Mouse (Mus musculus): ENCODE results near the gene Gm49353.
A peak's percentile ranks its signal among the peaks of the same experiment; 100 is the strongest.

The Gm49353 gene

GRCm38 (mm10) chr10:29198642-29199041 lies at the start of gene Gm49353:
TSS of gene Gm49353 (plus strand) at chr10:29198954.
- DNase-seq (ENCODE audit: extremely low spot score, low spot score) = no peak

DNA sequence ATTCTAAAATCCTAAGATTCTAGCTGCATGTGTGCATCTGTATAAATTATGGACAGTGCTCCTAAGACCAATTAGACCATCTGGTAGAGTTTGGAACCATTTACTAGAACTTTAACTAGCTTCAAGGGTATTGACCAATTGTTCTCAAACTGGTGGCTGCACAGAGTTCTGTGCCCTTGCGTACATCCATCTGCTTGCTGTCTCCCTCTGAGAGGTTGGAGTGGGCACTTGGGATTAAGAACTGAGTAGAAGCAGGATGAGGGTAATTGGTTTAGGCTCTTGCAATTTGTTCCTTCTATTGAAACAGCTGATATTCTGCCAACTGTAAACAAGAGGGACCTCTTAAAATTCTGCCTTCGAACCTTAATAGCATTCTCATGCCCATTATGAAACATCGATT lies 43.5 kb upstream of the Gm49353 start:
- DNase-seq (ENCODE audit: extremely low spot score, low spot score) = no peak

DNA sequence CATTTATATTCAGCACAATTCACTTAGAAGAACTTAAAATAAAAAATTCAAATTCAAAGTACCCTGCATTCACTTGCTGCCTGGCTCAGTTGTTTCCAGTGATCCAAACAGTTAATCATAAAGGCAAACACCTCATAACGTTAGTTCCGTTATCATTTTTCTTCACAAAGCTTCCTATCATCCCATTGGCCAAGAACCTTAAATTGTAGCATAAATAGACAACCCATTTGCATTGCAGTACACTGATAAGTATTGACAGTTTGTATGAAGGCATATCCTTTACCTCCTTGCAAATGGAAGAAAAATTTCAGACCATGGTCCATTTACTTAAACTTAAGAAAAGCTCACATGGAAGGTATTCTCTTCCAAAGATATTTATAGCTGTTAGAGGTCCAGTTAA lies 37.1 kb upstream of the Gm49353 start:
- DNase-seq (ENCODE audit: extremely low spot score, low spot score) = no peak

DNA sequence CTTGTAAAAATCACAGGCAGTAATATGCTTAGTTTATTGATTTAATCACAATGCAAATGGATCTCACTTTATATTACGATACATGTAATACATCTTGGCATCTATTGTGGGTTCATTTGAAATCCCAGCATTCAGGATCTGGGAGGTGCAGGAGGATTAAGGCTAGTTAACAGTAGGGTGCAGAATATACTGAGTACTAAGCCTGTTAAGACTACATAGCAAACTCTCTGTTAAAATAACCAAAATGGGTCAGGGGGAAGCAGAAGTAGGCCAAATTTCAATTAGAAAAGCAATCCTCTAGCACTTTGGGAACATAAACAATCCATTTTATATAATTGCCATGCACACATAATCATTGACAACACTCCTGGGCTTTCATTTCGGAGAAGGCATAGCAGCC lies 25.0 kb upstream of the Gm49353 start:
- no peak for DNase-seq (ENCODE audit: extremely low spot score, low spot score)

DNA sequence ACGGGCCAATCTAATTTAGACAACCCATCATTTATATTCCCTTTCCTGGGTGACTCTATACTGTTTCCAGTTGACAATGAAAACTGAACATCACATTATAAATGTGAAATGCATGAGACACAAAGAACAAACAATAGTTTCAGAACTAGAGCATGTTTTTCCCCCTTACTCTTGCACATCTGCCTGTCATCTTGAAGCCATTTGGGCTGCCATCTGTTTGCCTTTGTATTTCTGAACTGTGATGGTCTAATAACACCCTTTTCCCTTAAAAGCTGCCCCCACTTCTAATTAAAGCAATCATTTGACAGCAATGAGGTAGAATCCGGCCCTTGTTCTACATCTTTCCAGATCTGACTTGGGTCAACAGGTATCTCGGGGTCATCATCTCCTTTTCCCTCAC lies 23.1 kb upstream of the Gm49353 start:
- no peak for DNase-seq (ENCODE audit: extremely low spot score, low spot score)

GRCm38 (mm10) chr10:29176881-29177280 lies 21.9 kb upstream of the Gm49353 start:
- DNase-seq (ENCODE audit: extremely low spot score, low spot score) = no peak

DNA sequence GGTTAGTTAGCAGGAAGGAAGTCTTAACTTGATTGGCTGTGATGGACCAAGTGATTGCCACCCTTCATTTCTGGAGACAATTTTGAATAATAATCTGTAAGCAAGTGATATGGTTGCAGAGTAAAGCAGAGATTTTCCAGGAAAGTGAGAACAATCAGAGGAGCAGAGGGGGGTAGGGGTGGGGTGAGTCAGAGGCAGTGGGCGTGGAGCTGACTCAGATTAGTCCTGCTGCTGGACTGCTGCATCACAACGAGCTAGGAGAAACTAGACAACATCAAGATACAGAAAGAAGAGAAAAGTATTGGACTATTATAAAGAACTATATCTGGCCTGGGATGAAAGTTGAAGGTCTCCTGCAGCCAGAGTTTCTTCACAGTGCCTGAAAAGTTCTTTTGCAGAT lies 20.8 kb upstream of the Gm49353 start:
- no peak for DNase-seq (ENCODE audit: extremely low spot score, low spot score)

DNA sequence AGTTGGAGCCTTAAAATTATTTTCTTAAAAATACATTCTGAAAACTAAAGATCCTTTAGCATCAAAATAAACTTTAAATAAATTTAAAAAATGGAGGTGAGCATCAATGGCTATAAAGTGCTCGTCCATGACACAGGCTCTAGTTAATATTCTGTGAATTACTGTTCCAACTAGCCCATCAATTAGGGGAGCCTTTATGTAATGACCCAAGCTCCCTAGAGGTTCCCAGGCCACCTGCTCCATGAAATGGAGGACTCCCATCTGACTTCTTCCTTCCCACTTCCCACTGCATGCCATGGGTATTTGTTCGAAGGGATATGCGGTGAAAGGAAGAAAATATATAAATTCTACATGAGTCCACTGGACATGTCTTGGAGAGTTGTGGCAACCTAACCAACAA lies 18.5 kb upstream of the Gm49353 start:
- DNase-seq (ENCODE audit: extremely low spot score, low spot score) = no peak

- DNase-seq (ENCODE audit: extremely low spot score, low spot score) = no peak
Measured at GRCm38 (mm10) chr10:29181046-29181445, 17.7 kb upstream of the Gm49353 start.

GRCm38 (mm10) chr10:29193769-29194168 lies 5.0 kb upstream of the Gm49353 start:
- DNase-seq (ENCODE audit: extremely low spot score, low spot score) = no peak

GRCm38 (mm10) chr10:29196811-29197210 lies 1.9 kb upstream of the Gm49353 start:
- no peak for DNase-seq (ENCODE audit: extremely low spot score, low spot score)

- no peak for DNase-seq (ENCODE audit: extremely low spot score, low spot score)
Measured at GRCm38 (mm10) chr10:29199835-29200234, 1.1 kb downstream of the Gm49353 start.

DNA sequence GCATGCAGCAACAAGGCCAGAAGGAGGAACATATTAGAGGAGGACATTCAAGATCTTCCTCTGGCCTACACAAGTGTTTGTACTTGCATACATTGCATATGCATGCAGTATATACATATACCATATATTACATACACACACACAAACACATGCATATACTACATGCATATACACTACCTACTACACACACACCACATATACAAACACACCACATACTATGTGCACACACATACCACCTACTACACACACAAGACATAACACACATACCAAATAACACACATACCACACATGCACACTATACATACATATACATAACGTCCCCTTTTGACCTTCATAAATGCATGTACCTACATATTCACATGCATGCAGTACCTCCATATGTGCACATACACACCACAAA lies 1.9 kb downstream of the Gm49353 start:
- no peak for DNase-seq (ENCODE audit: extremely low spot score, low spot score)

- no peak for DNase-seq (ENCODE audit: extremely low spot score, low spot score)
Measured at GRCm38 (mm10) chr10:29206730-29207129, 8.0 kb downstream of the Gm49353 start.

DNA sequence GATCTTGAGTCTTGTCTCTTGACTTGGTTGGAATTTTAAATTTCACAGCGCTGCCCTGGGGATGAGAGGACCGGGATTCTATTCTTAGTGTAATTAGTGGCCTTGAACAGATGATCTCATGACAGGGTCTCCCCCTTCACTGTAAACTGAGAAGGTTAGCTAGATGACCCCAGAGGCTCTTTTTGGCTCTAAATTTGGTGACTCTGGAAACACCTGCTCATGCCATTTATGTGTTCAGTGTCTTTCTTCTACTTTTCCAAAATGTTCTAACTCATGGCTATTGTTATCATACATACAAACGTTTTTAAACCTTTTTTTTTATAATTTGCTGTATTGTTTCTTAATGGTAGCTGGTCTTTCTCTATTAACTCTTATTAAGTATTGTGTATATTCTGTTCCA lies 10.0 kb downstream of the Gm49353 start:
- no peak for DNase-seq (ENCODE audit: extremely low spot score, low spot score)

DNA sequence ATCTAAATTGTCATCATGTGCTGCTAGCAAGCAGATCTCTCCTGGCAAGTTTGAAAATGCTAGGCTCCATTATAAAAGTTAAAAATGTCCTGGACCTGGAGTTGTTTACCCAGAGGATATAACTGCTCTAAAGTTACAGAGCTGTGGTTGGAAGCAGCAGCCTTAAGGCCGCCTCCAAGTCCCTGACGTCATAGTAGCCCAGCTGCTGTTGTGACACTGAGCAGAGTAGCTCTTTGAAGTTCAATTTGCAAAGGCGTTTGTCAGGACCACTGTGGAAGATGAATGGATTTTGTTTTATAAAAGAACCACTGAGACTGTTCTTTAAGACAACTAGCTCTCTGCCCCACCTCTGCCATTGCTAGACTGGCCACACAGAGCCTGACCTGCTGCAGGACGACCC lies 12.7 kb downstream of the Gm49353 start, which contains the start of gene 9330159F19Rik:
9330159F19Rik (plus strand) TSS at position 154 of the 400 bp plus-strand sequence.
- DNase-seq (ENCODE audit: extremely low spot score, low spot score) = peak; percentile 45

- DNase-seq (ENCODE audit: extremely low spot score, low spot score) = no peak
Measured at GRCm38 (mm10) chr10:29213534-29214100, 14.9 kb downstream of the Gm49353 start.

DNA sequence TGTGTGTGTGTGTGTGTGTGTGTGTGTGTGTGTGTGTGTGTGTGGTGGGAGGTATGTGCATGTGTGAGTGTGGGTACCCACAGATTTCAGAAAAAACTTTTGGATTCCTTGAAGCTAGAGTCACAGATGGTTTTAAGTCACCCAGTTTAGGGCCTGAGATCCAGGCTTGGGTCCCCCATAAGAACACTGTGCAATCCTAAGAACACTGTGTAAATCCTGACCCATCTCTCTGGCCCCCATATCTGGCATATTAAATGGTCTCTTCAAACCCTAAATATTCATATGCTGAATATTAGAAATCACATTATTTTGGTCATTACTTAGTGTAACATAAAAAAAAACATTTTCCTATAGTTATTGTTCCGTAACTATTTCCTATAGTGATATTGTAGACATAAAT lies 18.2 kb downstream of the Gm49353 start:
- no peak for DNase-seq (ENCODE audit: extremely low spot score, low spot score)

- DNase-seq (ENCODE audit: extremely low spot score, low spot score) = no peak
Measured at GRCm38 (mm10) chr10:29217451-29217850, 18.7 kb downstream of the Gm49353 start.

DNA sequence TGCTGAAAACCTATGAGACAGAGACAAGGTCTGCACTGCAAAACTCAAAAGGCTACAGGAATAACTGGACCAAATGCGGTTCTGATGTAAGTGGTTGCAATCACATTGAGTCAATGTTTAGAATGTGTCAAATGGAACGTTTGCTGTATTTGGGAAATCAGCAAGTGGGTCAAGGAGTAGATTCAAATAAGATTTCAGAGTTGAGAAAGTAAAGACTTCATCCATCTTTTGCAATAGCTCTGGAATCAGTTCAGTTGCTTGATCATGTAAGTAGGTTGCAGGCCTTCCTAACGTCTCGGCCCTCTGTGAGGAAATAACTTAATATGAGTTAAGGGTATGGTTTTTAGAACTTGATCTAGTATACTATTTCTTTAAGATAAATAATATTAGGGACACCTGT lies 26.6 kb downstream of the Gm49353 start:
- DNase-seq (ENCODE audit: extremely low spot score, low spot score) = no peak

DNA sequence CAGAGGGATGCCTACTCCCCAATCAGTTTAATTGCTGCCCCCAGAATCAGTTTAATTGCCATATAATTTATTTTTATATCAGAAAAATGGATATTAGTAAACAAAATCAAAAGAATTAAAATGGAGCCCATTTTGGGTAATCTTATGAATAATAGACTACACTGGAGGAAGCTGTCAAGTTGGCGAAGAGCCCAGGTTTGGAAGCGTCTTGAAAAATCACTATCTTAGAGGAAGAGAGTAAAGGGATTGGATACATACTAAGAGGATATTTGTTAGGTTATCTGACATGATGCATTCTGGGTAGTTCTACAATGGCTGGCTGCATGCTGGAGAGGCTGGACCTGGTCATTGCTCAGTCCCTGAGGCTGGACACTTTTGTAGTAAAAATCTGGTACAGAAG lies 32.5 kb downstream of the Gm49353 start:
- DNase-seq (ENCODE audit: extremely low spot score, low spot score) = no peak

Measured in neural tube, embryonic 10.5 days (tissue).